Mouse (Mus musculus): ENCODE results near the gene Tmem86b.
A peak's percentile ranks its signal among the peaks of the same experiment; 100 is the strongest.
"Not testable (repeated sequence)": the region's sequence is repeated elsewhere in the genome, so short reads cannot be mapped to it uniquely, and the experiment has no call there.

Tmem86b gene

GRCm38 (mm10) chr7:4629586-4629985, 1.6 kb downstream of the Tmem86b start:
- DNase-seq (ENCODE audit: low read depth, low spot score), result no peak
- Histone ChIP-seq H3K36me3 (ENCODE audit: control insufficient read depth, insufficient read depth, low read length, poor library complexity, severe bottlenecking) (peaks cover 19% of the 10 kb centered on the region), H3K27me3 (ENCODE audit: control insufficient read depth, insufficient read depth, low read length, poor library complexity, severe bottlenecking) (no peaks in the 10 kb centered on the region)

- DNase-seq (ENCODE audit: low read depth, low spot score), result peak; percentile 14
- H3K36me3 ChIP-seq (ENCODE audit: control insufficient read depth, insufficient read depth, low read length, poor library complexity, severe bottlenecking), result peaks cover 1% of the 10 kb centered on the region; the same call in 1 of the 2 replicates
- no peaks in the 10 kb centered on the region for H3K27me3 ChIP-seq (ENCODE audit: control insufficient read depth, insufficient read depth, low read length, poor library complexity, severe bottlenecking)
These were observed 5.3 kb downstream of the Tmem86b start for GRCm38 (mm10) chr7:4625928-4626327.

GRCm38 (mm10) chr7:4624343-4624742, 6.9 kb downstream of the Tmem86b start:
- no peaks in the 10 kb centered on the region for H3K27me3 ChIP-seq (ENCODE audit: control insufficient read depth, insufficient read depth, low read length, poor library complexity, severe bottlenecking)
- peak; percentile 54 for DNase-seq (ENCODE audit: low read depth, low spot score)
- H3K36me3 ChIP-seq (ENCODE audit: control insufficient read depth, insufficient read depth, low read length, poor library complexity, severe bottlenecking), result no peaks in the 10 kb centered on the region

- Histone ChIP-seq H3K27me3 (ENCODE audit: control insufficient read depth, insufficient read depth, low read length, poor library complexity, severe bottlenecking) (no peaks in the 10 kb centered on the region), H3K36me3 (ENCODE audit: control insufficient read depth, insufficient read depth, low read length, poor library complexity, severe bottlenecking) (no peaks in the 10 kb centered on the region)
- peak; percentile 82 for DNase-seq (ENCODE audit: low read depth, low spot score)
These were observed 7.6 kb downstream of the Tmem86b start for GRCm38 (mm10) chr7:4623544-4624189.

GRCm38 (mm10) chr7:4619979-4620378, 11.2 kb downstream of the Tmem86b start:
- DNase-seq (ENCODE audit: low read depth, low spot score), result peak; percentile 51
- no peaks in the 10 kb centered on the region for H3K27me3 ChIP-seq (ENCODE audit: control insufficient read depth, insufficient read depth, low read length, poor library complexity, severe bottlenecking)
- H3K36me3 ChIP-seq (ENCODE audit: control insufficient read depth, insufficient read depth, low read length, poor library complexity, severe bottlenecking), result no peaks in the 10 kb centered on the region

GRCm38 (mm10) chr7:4613740-4614403, 17.4 kb downstream of the Tmem86b start:
- no peak for DNase-seq (ENCODE audit: low read depth, low spot score)

GRCm38 (mm10) chr7:4612956-4613355, 18.3 kb downstream of the Tmem86b start:
- no peaks in the 10 kb centered on the region for H3K27me3 ChIP-seq (ENCODE audit: control insufficient read depth, insufficient read depth, low read length, poor library complexity, severe bottlenecking)
- no peaks in the 10 kb centered on the region for H3K36me3 ChIP-seq (ENCODE audit: control insufficient read depth, insufficient read depth, low read length, poor library complexity, severe bottlenecking)
- DNase-seq (ENCODE audit: low read depth, low spot score), result no peak

More at GRCm38 (mm10) chr7:4613740-4614403, 17.4 kb downstream of the Tmem86b start:
- H3K27me3 ChIP-seq (ENCODE audit: control insufficient read depth, insufficient read depth, low read length, poor library complexity, severe bottlenecking), result no peaks in the 10 kb centered on the region
- H3K36me3 ChIP-seq (ENCODE audit: control insufficient read depth, insufficient read depth, low read length, poor library complexity, severe bottlenecking), result no peaks in the 10 kb centered on the region

GRCm38 (mm10) chr7:4612386-4612785, 18.8 kb downstream of the Tmem86b start:
- DNase-seq (ENCODE audit: low read depth, low spot score), result no peak
- Histone ChIP-seq H3K27me3 (ENCODE audit: control insufficient read depth, insufficient read depth, low read length, poor library complexity, severe bottlenecking) (no peaks in the 10 kb centered on the region), H3K36me3 (ENCODE audit: control insufficient read depth, insufficient read depth, low read length, poor library complexity, severe bottlenecking) (no peaks in the 10 kb centered on the region)

- H3K36me3 ChIP-seq (ENCODE audit: control insufficient read depth, insufficient read depth, low read length, poor library complexity, severe bottlenecking), result no peaks in the 10 kb centered on the region
- H3K27me3 ChIP-seq (ENCODE audit: control insufficient read depth, insufficient read depth, low read length, poor library complexity, severe bottlenecking), result no peaks in the 10 kb centered on the region
- no peak for DNase-seq (ENCODE audit: low read depth, low spot score)
These were observed 19.3 kb downstream of the Tmem86b start for GRCm38 (mm10) chr7:4611921-4612341.

GRCm38 (mm10) chr7:4611511-4611910, 19.7 kb downstream of the Tmem86b start:
- no peaks in the 10 kb centered on the region for H3K27me3 ChIP-seq (ENCODE audit: control insufficient read depth, insufficient read depth, low read length, poor library complexity, severe bottlenecking)
- DNase-seq (ENCODE audit: low read depth, low spot score), result no peak
- H3K36me3 ChIP-seq (ENCODE audit: control insufficient read depth, insufficient read depth, low read length, poor library complexity, severe bottlenecking), result no peaks in the 10 kb centered on the region

- no peak for DNase-seq (ENCODE audit: low read depth, low spot score)
- no peaks in the 10 kb centered on the region for H3K36me3 ChIP-seq (ENCODE audit: control insufficient read depth, insufficient read depth, low read length, poor library complexity, severe bottlenecking)
- no peaks in the 10 kb centered on the region for H3K27me3 ChIP-seq (ENCODE audit: control insufficient read depth, insufficient read depth, low read length, poor library complexity, severe bottlenecking)
These were observed 23.2 kb downstream of the Tmem86b start for GRCm38 (mm10) chr7:4608002-4608401.

- DNase-seq (ENCODE audit: low read depth, low spot score), result no peak
- no peaks in the 10 kb centered on the region for H3K36me3 ChIP-seq (ENCODE audit: control insufficient read depth, insufficient read depth, low read length, poor library complexity, severe bottlenecking)
- H3K27me3 ChIP-seq (ENCODE audit: control insufficient read depth, insufficient read depth, low read length, poor library complexity, severe bottlenecking), result no peaks in the 10 kb centered on the region; the same call in 1 of the 2 replicates
These were observed 27.3 kb downstream of the Tmem86b start, which contains the start of gene Ptprh for GRCm38 (mm10) chr7:4603873-4604272. TSS of gene Ptprh (minus strand) at chr7:4604041.

- Histone ChIP-seq H3K36me3 (ENCODE audit: control insufficient read depth, insufficient read depth, low read length, poor library complexity, severe bottlenecking) (no peaks in the 10 kb centered on the region), H3K27me3 (ENCODE audit: control insufficient read depth, insufficient read depth, low read length, poor library complexity, severe bottlenecking) (no peaks in the 10 kb centered on the region; the same call in 1 of the 2 replicates)
- DNase-seq (ENCODE audit: low read depth, low spot score), result no peak
These were observed 28.3 kb downstream of the Tmem86b start for GRCm38 (mm10) chr7:4602969-4603368.

- not testable (repeated sequence) for H3K36me3 ChIP-seq (ENCODE audit: control insufficient read depth, insufficient read depth, low read length, poor library complexity, severe bottlenecking); H3K27me3 ChIP-seq (ENCODE audit: control insufficient read depth, insufficient read depth, low read length, poor library complexity, severe bottlenecking); DNase-seq (ENCODE audit: low read depth, low spot score)
These were observed 34.2 kb downstream of the Tmem86b start for GRCm38 (mm10) chr7:4597046-4597445.

- H3K27me3 ChIP-seq (ENCODE audit: control insufficient read depth, insufficient read depth, low read length, poor library complexity, severe bottlenecking); H3K36me3 ChIP-seq (ENCODE audit: control insufficient read depth, insufficient read depth, low read length, poor library complexity, severe bottlenecking); DNase-seq (ENCODE audit: low read depth, low spot score): not testable (repeated sequence)
These were observed 49.7 kb downstream of the Tmem86b start for GRCm38 (mm10) chr7:4581481-4581880.

All from splenic B cell, adult 2 months (primary cell).